Mouse (Mus musculus) left cerebral cortex, adult 11 months (tissue): ENCODE data around the gene 2410004P03Rik.

Source experiments
- DNase-seq: peaks from one replicate; pipeline ENCODE4 v3.0.0; 2022; ENCODE audit warnings: low spot score

The 2410004P03Rik gene

DNA sequence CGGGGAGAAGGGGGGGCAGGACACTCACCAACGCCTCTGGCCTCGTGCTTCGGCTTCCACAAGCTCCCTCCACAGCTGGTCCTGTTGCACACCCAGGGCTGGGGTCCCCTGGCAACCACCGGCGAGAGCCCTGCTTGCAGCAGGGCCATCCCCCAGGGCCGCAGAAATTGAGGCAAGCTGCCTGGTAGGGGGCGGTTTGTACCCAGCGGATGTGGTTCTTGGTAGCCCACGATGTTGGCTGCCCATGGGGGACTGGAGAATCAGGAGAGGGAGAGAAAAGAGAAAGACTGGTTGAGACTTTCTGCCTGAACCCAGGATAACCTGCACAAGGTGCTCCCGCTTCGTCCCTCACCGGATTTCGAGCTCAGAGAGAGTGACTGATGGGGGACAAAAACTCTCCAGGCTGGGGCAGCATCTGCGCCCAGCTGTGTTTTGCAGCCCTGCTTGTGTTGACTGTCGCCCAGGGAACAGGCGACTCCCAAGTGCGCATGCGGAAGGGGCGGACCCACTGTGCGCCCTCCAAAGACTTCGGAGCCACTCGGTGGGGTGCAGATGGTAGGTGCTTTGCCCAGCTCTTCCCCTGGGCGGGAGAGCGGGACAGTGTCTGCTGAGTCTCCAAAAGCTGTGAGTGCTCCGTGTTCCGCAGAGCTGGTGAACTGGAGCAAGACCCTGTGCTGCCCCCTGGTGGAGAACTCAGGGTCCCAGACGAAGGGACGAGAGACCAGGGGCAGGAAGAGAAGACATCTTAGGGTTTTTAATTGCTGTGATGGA, at the start of gene 2410004P03Rik:
Gene 2410004P03Rik (minus strand): TSS at position 628 of the 771 bp plus-strand sequence.
- peak; percentile 61 for DNase-seq

DNA sequence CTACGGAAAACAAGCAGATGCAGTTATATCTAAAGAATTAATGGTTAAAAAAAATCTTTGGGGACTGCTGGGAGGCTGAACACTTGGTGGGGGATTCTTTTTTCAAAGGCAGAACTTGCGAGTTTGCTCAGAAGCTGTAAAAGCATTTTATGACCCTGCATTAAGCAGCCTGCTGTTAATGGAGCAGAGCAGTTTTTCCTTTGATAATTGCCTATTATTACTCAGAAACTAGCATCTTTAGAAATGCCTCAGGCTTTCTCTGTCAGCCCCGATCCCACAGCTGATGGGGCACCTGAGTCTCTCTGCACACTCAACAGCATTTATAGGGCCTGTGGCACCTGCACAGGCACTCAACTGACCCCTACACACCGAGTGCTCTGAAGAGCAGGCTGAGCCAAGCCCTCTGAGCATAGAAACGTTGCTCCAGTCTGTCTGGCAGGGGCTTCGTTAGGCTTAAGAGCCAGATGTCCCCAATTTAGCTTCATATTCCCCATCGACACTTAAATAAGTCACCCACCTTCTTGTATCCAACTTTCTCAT, 49.7 kb upstream of the 2410004P03Rik start:
- DNase-seq = no peak

DNA sequence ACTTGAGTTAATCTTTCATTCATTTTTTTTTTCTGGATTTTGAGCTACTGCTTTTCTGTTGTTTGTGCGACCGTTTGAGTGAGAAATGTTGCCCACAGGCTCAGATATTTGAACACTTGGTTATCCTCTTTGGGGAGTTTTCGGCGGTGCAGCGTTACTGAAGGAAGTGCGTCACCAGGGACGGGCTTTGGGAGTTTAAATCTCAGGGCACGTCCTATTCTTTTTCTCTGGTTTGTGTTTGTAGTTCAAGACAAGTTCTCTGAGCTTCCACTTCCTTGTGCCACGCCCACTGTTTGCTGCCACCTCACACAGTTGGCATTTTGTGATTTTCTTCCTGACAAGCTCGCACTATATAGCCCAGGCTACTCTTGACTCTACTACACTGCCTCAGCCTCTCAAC, 47.0 kb upstream of the 2410004P03Rik start:
- no peak for DNase-seq

DNA sequence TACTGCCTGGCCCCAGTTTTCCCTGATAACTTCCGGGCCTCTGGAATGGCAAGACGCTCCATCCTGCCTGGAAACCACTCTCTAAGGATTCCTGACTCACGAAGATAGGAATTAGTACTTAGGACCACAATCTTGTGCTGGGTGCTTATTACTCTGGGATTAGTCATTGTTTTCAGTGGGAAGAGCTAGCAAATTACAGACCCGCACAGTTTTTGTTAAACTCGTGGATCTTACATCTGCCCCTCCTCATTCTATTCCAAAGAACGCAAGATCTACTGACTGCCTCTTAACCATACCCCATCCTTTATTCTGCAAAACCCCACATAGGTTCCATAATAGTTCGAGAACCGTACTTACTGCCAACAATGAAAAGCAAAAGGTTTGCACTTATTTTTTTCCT, 45.6 kb upstream of the 2410004P03Rik start:
- DNase-seq = no peak

DNA sequence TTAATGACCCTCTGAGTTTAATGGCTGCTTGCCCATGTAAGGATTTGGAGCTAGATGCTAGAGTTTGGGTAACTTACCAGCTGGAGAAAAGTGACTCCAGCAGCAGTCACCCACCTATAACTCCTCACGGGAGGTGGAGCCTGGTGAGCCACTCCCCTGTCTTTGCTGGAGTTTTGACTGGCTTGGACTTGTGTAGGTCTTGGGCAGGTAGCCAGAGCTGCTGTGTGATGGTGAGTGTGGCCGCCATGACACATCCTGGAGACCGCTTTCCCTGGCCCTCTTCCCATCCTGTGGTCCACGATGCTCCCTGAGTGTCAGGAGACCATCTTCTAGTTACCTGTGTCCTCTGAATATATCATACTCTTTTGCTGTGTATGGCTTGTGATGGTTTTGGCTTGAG, 44.2 kb upstream of the 2410004P03Rik start:
- DNase-seq = no peak

DNA sequence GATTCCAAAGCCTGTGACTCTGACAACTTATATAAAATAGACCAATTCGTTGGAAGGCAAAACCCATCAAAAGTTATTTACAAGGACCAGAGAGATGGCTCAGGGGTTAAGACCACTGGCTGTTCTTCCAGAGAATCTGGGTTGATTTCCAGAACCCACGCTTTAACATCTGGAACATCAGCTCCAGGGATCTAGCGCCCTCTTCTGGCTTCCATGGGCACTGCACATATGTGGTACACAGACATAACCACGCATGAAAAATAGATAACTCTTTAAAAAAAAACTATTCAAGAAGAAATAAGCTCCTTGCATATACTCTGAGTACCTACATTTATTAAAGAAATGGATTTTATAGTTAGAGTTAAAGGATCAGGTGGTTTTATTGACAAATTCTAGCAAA, 43.2 kb upstream of the 2410004P03Rik start:
- no peak for DNase-seq

DNA sequence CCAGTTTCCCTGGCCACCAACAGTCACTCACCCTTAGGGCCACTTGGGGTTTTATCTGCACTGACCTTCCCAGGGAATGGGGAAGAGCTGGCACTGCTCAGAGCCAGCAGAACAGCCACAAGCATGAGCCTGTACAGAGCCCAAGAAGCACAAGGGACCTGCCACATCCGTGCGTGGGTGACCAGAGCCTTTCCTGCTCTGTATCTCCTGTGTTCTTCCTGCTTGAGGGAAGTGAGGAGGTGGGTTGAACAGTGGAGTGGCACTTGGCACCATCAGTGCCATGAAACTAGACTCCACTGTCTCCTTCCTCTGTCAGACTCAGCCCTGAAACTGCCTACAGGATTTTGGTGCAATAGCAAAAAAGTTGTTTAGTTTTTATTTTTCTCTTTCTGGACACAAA, 41.1 kb upstream of the 2410004P03Rik start:
- DNase-seq = no peak

DNA sequence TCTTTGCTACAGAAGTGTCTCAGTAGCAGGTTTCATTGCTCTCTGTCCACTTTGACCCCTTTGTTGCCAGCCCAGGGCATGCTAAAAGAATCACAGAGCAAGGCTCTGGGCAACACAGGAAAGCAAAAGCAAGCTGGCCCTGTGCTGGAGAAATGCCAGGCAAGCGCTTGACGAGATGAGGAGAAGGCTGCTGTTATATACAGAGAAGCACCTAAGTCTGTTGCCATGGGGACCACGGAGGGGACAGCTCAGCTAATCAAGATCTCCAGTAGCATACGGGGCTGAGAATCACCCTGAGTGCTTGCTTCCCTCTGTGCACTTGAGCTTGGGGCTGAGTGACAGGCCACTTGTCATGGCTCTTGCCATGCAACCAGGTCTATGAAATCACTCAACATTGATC, 39.5 kb upstream of the 2410004P03Rik start:
- DNase-seq = no peak

DNA sequence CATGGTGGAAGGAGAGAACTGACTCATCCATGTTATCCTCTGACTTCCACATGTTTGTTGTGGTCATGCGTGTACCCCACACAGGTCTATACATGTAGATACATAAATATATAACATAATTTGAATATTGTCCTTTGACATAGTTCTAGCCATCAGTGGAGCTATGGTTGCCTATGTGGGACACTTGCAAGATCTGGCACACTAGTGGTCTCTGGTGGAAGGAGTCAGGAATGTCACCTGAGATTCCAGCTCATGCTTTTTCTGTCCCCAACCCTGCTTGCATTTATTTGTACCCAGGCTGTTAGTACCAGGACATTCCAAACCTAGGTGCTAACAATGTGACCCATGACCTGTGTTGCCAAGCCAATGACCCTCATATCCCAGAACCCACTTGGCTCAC, 38.3 kb upstream of the 2410004P03Rik start:
- no peak for DNase-seq

DNA sequence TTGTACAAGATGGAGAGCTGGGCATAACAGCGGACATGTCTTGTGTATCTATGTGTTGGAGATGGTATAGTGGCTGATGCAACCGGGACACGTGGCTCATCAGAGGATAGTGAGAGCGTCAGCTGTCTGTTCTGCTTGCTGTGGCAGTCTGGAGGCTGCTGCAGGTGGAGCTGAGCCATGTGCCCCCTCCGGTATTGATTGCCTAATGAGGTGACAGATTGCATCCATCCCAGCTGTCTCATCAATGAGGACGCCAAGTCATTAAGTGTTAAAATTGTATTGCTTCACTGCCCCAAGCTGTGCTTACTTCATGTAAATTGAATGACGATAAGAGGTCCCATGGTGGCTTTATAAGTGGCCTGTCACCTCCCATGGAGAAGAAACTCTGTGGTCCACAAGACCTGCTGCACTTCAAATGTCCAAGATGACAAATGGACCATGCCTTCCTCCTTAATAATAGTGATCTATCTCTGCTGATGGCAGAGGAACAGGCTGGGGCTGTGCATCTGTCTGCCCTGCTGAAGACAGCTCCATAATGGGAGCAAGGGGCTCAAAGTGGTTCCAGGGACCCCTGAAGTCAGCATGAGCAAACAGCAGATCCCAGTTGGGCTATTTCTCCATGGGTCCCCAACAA, 37.6 kb upstream of the 2410004P03Rik start:
- no peak for DNase-seq

DNA sequence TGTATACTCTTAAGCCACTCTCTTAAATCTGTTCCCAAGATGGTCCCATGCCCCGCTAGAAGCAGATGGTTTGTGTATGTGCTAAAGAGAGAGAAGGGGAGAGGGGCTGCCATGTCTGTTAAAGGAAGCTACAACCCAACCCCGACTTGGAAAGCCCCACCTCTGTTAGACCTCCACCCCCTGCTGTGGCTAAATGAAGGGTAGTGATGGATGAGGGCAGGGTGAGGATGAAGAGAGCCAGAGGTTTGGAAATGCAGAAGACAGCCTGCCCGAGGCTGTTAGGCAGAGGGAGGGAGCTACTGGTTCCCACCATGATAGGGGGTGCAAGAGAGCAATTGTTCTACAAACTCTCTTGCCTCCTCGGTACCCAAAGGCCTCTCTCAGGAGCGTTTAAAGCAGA, 31.8 kb upstream of the 2410004P03Rik start:
- no peak for DNase-seq

DNA sequence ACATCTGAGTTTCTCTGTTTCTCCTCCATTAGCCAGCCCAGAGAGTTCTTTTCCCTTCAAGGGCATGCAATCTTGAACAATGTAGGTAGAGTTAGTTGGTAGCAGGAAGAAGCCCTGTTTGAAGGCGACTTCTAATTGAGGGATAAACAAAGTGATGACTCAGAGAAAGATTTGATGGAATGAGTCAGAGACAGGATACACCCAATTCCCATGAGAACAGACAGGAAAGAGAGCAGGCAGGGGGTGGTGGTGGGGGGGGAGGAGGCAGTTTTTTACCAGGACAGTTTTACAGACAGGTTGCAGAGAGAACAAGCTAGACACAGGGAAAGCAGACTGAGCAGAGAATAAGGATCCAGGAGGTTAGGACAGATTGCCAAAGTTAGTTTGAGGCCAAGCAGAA, 29.0 kb upstream of the 2410004P03Rik start:
- no peak for DNase-seq

DNA sequence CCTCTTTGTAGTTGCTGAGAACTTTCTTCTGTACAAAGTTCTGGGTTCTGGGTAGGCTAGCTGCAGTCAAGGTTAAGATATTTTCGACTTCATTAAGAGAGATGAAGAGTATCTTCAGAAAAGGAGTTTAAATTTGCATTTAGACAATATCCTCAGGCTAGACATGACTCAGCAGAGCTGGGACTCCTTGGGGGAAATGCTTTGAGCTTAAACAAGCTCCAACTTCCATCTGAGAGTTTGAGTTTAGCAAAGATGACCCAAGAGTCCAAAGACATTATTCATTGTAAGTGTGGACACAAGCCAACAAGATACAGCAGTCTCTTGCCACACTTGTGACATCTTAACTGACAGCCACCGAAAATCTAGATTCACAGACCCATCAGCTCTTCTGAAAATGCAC, 27.9 kb upstream of the 2410004P03Rik start:
- no peak for DNase-seq

DNA sequence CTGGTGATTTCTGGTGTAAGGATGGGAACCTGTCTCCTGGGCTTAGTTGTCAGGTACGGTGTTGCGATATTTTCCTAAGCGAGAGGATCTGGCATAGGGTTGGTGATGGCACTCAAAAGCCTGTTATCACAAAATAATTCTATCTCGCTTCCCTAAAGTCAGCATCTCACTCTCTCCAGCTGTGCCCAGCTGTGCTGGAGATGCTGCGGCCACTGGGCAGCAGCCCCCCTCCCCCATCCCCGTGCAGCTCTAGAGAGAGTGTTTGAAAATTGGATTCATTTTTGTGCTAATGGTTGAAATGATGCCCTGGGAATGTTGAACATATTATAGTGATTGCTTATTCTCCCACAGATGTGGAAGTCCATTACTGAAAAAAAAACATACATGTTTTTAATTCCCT, 26.7 kb upstream of the 2410004P03Rik start:
- DNase-seq = no peak

DNA sequence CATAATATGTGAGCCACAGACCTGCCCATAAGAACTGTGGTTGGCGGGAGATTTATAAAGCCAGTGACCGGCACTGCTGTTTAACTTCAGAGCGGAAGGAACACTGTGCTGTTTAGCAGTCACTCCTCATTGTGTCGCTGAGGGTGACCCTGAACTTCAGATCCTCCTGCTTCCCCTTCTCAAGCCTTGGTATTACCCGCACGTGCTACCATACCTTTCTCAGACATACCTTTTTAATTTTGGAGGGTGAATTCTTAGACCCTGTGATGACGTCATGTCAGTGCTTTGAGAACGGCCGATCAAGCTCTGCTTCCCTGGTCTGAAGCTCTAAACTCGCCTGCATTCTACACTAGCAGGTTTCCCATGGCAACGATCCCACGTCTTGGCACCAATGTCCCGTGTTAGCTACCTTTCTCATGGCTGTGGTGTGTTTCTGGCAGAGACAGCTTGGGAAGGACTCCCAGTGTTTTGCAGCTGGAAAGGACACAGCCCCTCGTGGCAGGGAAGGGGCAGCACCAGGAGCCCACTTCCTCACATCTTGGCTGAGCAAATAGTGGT, 25.6 kb upstream of the 2410004P03Rik start:
- no peak for DNase-seq

DNA sequence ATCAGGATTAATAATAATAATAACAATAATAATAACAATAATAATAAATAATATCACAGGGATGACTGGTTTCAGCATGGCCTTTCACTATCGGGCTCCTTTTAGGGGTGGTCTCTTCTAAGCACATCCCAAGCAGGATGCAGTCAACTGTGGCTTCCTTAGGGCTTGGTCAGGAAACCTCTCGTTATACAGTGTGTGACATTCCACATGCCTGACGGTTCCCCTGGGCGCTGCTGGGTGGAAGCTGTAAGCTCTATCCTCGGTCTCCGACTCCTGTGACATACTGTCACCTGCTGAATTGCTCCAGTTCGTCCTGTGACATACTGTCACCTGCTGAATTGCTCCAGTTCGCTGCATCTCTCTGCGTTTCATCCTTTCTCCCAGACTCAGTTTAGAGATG, 25.0 kb upstream of the 2410004P03Rik start:
- DNase-seq = no peak

DNA sequence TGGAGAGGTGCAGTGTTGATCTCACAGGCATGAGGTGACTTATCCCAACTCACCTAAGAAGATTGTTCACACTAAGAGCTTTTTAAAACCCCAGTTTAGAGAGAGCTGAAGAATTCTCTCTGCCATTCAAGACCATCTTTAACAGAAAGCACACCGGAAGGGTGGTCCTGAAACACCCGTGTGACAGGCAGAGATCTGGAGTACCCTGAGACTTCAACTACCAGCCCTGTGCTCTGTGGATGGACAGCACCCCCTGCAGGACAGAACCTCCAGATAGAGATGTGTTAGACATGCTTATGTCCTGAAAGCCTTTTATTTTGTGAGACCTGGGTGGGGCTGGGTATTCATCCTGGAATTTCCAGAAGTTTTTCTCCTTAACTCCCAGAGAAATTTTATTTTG, 23.6 kb upstream of the 2410004P03Rik start:
- DNase-seq = no peak

DNA sequence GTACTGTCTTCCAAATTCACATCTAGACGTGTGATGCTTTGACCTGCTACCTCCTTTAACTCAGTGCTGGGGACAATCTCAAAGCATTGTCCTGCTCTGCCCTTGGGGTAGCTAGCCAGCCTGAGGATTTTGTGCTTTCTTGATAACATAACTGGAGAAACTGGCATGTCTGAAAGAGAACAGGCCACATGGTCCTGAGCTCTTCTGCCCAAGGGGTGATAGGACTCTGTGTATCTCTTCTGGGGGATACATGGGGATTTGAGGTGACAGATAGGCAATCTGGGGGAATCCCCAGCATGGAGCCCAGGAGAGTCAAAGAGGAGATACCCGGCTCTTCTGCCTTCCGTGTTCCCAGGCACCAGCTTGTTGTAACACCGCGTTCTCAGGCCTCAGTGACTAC, 23.1 kb upstream of the 2410004P03Rik start:
- DNase-seq = no peak

DNA sequence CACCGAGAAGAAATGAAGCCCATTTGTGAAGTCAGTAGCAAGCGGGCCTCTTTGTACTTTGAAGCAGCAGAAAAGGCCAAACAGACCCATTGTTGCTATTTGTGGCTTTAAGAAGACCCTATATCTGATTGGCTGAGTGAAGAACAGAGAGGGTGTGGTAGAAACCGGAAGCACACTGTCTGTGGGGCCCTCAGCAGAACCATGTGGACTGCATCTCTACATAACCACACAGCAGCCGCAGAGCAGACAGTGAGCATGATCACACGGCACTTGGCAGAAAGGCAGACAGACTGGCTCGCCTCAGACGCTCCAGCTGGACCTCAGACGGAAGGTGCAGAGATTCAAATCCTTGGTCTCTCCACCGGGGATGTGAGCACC, 21.9 kb upstream of the 2410004P03Rik start:
- DNase-seq = no peak

DNA sequence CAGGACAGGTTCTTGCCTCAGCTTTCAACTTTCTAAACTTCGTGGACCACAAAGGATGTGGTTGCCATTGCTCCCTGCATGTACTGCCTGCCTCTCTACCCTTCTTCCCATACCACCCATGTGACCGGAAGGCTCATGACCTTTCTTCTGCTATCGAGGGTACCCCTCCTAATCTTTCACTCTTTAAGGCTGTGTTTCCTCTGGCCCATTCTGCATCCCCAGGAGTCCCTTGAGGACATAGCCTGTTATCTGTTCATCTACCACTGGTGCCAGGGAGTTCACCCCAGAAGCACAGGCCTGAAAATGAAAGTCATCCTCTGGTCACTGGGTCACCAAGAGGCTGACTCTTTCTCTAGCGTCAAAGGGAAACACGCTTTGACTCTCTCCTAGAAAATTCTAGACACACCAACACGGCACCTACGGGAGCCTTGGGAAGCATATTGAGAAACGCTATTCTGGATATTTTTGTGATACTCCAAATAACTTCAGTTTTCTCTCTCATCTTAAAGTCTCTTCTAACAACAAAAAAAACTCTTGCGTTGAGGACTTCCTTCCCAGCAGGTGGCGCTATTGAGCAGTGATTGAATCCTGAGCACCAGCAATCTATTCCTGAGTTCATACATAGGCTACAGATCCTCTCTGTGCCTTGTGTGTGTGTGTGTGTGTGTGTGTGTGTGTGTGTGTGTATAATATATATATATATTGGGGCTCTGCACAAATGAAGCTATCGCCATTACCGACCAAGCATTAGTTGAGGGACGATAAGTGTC, 21.4 kb upstream of the 2410004P03Rik start:
- DNase-seq = no peak

DNA sequence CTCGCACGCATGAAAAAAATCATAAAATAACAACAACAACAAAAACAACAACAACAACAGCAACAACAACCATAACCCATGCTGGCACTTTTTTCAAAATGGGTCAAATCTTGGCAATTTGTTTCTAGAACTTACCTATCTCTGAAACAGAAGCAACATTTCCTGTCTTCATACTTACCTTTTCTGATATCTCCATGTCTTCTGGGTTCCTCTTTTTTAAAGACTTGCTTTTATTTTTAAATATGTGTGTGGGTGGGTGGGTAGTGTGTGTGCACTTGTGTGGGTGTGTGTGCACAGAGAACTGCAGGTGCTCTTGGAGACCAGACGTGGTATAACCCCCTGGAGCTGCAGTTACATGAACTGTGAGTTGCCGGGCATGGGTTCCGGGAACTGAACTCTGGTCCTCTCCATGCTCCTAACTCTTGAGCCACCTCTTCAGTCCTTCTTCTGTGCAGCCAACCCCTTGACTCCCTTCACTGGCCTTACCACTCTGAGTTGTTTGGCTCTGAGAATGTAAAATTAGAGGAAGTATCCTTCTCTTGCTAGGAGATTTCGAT, 13.1 kb upstream of the 2410004P03Rik start:
- DNase-seq = no peak

DNA sequence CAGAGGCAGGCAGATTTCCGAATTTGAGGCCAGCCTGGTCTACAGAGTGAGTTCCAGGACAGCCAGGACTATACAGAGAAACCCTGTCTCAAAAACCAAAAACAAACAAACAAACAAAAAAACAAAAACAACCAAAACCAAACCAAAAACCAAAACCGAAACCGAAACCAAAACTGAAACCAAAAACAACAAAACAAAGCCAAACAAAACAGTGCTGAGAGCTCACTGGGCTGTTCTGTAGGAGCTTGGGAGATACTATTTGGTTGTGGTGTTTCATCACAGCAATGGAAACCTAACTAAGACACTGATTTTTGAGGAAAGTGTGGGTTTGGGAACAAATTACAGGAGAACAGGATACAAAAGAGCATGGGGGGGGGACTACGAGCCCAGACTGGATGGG, 10.6 kb upstream of the 2410004P03Rik start:
- DNase-seq = no peak
